Mouse (Mus musculus) kidney, postnatal 0 days (tissue): ENCODE results near the gene Kif3a. TPM values are rescaled to one million over a fixed set of nuclear protein-coding genes. Genes with fewer than 3 reads are reported as not detected.

Experiments
- ATAC-seq: fragments of 200-750 bp; cut with Nextera tagmentation; replicated peaks from 2 replicates; pipeline ENCODE4 v1.8.0; 2017; ENCODE audit warnings: low read depth, moderate number of reproducible peaks, moderate TSS enrichment, moderate library complexity; ENCODE audit not compliant: low FRiP score
- DNase-seq: peaks from one replicate; pipeline ENCODE4 v3.0.0-alpha.2; 2016; ENCODE audit warnings: low spot score
- H3K27ac ChIP-seq: fragments of 300-500 bp; sonication (generic); 2 replicates; pipeline ENCODE4 v1.5.1; 2014; ENCODE audit warnings: mild to moderate bottlenecking
- H3K27me3 ChIP-seq: fragments of 300-500 bp; sonication (generic); 2 replicates; pipeline ENCODE4 v1.6.1; 2014; ENCODE audit warnings: low read length, mixed read lengths; ENCODE audit not compliant: insufficient read depth
- H3K36me3 ChIP-seq: fragments of 300-500 bp; sonication (generic); 2 replicates; pipeline ENCODE4 v1.6.1; 2014; ENCODE audit warnings: low read length, mixed read lengths; ENCODE audit not compliant: insufficient read depth
- H3K4me1 ChIP-seq: fragments of 300-500 bp; sonication (generic); replicated peaks from 2 replicates; pipeline ENCODE4 v1.6.1; 2014; ENCODE audit warnings: antibody characterized with exemption, low read length, mixed read lengths; ENCODE audit not compliant: insufficient read depth
- H3K4me2 ChIP-seq: fragments of 300-500 bp; sonication (generic); 2 replicates; pipeline ENCODE4 v1.6.1; 2014; ENCODE audit warnings: mild to moderate bottlenecking, low read length, moderate library complexity, mixed read lengths
- H3K4me3 ChIP-seq: fragments of 300-500 bp; sonication (generic); replicated peaks from 2 replicates; pipeline ENCODE4 v1.5.1; 2014; ENCODE audit warnings: low read depth, low read length
- H3K9ac ChIP-seq: fragments of 300-500 bp; sonication (generic); 2 replicates; pipeline ENCODE4 v1.6.1; 2014; ENCODE audit warnings: low read depth, low read length
- H3K9me3 ChIP-seq: fragments of 300-500 bp; sonication (generic); replicated peaks from 2 replicates; pipeline ENCODE4 v1.6.1; 2016; ENCODE audit warnings: low read length, inconsistent platforms, mixed read lengths
- CTCF ChIP-seq: IDR thresholded peaks from 2 replicates; pipeline ENCODE4 v1.5.1; 2016; ENCODE audit warnings: antibody characterized with exemption, low read depth, mild to moderate bottlenecking, moderate library complexity
- WGBS: fragments of 180-500 bp; shearing (Covaris S2); extraction: QIAGEN DNeasy Blood & Tissue Kit; methylation state at CpG from one replicate; pipeline ENCODE4 v1.1.7; 2014; 5-methylcytosine and 5-hydroxymethylcytosine counted together
- polyA plus RNA-seq: library from polyadenylated mRNA; unstranded; fragments of >200 nt; fragmentation: Nextera tagmentation; extraction: Ambion mirVana; gene quantifications from 2 replicates; pipeline ENCODE4 v1.2.1, GENCODE M21; 2015

Gene Kif3a
- polyA plus RNA-seq, 1 experiment from 2014 or later, result 50.6 TPM

DNA sequence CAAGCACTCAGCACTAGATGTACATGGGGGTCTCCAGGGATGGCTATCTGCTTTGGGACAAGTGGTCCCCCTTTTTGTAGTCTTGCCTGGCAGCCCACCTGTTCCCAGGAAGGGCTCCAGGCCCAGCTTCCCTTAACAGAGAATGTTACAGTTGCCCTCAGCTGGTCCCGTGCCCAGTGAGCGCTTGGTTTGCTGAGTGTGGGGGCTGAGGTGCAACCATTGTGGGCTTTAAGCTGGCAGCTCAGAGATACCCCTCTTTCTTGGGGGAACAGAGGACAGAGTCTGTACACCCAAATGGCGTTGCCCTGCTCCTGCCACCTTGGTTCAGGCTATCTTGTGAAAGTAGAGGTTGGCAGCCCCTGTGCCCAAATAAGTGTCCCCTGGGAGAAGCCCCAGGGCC lies 26.8 kb upstream of the Kif3a start:
- Histone ChIP-seq H3K4me1 (no peaks in the 10 kb centered on the region), H3K4me3 (no peak overlapping the region), H3K27me3 (no peaks in the 10 kb centered on the region), H3K9ac (no peak overlapping the region), H3K9me3 (no peaks in the 10 kb centered on the region), H3K27ac (no peak overlapping the region), H3K36me3 (peaks cover 22% of the 10 kb centered on the region), H3K4me2 (no peak overlapping the region)
- ATAC-seq (no peak), DNase-seq (no peak)
- WGBS, result 89% methylated on average over 3 of the region's 3 CpGs
- no peak for TF ChIP-seq CTCF

DNA sequence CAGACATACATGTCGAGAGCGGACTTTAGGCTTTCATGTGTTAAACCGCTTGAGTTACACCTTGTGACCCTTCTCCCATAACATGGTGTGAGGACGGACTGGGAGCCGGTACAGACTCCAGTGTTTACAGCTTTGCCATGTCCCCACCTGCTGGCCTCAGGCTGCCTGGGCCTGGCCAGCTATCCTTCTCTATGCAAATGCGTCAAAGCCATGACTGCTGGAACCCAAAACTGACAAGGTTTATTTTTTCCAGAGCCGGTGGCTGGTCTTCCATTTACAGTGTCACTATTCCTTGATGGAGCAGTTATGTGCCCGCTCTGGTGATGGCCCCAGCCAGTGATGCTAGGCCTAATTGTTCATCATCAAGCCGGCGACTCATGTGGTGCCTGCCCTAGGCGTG lies 26.0 kb upstream of the Kif3a start:
- Histone ChIP-seq H3K4me1 (no peaks in the 10 kb centered on the region), H3K36me3 (peaks cover 17% of the 10 kb centered on the region), H3K27ac (no peak overlapping the region), H3K9me3 (no peaks in the 10 kb centered on the region), H3K27me3 (no peaks in the 10 kb centered on the region), H3K4me3 (no peak overlapping the region), H3K9ac (no peak overlapping the region), H3K4me2 (no peak overlapping the region)
- DNase-seq, result no peak
- ATAC-seq, result no peak
- 80% methylated on average over 11 of the region's 11 CpGs for WGBS
- TF ChIP-seq CTCF, result peak; percentile 7; the same call in 1 of the 2 replicates

DNA sequence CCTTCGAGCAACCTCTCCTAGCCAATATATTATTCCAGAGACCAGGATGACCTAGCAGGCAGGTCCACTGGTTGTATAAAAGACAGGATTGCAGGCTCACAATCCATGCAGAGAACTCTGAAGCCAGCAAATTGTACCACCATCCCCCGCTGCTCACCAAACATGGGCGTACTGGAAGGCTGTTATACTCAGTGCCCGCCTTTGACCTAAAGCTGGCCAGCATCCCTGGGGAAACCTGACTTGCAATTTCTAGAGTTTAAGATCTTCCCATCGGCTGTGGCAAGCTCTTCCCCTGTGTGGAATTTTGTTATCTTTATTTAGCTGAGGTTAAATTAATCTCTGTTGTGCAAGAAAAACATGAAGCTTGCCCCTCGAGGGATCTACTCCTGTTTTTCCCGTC lies 24.2 kb upstream of the Kif3a start:
- Histone ChIP-seq H3K9me3 (no peaks in the 10 kb centered on the region), H3K9ac (no peak overlapping the region), H3K4me3 (no peak overlapping the region), H3K4me2 (no peak overlapping the region), H3K27me3 (no peaks in the 10 kb centered on the region), H3K4me1 (no peaks in the 10 kb centered on the region), H3K27ac (no peak overlapping the region), H3K36me3 (0 out of 2 replicates have a peak, but pooled peaks cover 11% of the 10 kb centered on the region)
- DNase-seq (no peak), ATAC-seq (no peak)
- no peak for TF ChIP-seq CTCF
- 52% methylated on average over 7 of the region's 7 CpGs for WGBS

DNA sequence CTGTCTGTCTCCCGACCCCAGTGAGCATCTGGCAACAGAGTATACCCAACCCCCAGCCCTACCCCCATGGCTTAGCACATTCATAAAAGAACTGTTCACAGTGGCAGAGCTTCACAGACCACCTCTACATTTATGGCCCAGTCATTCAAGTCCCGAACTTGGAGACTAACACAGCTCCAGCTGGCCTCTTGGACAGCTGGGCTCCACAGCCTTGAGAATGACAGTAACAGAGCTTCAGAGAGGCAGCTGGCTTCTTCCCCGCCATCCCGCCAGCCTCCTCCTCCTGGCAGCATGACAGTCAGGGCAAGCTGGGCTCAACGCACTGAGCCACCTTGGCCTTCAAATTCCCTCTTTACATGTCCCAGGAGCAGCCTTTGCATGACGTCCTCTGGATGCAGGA lies 20.9 kb upstream of the Kif3a start:
- 0 out of 2 replicates have a peak, but pooled peaks cover 2% of the 10 kb centered on the region for H3K36me3 ChIP-seq
- DNase-seq, result no peak
- H3K27me3 ChIP-seq, result no peaks in the 10 kb centered on the region
- no peak for TF ChIP-seq CTCF
- no peaks in the 10 kb centered on the region for H3K4me1 ChIP-seq
- H3K9me3 ChIP-seq, result no peaks in the 10 kb centered on the region
- H3K4me2 ChIP-seq, result no peak overlapping the region
- WGBS, result 52% methylated on average over 6 of the region's 6 CpGs
- ATAC-seq, result no peak
- H3K9ac ChIP-seq, result no peak overlapping the region
- H3K27ac ChIP-seq, result no peak overlapping the region
- H3K4me3 ChIP-seq, result no peak overlapping the region

DNA sequence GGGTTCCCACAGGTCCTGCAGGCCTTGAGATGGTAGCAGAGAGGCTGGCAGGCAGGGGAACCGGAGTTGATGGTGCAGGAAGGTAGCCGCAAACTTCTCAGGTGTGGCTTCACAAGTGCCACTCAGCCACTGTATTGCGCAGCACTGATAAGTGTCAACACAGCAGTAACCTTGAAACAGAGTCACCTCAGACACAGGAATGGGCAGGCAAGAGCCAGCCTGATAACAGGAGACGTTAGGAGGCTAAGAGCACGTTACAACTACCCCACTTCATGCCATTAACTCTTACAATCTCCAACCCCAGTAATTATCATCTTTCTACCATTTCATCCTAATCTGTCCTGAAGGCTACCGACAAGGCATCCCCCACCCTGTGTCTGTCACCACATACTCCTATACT lies 19.6 kb upstream of the Kif3a start:
- no peaks in the 10 kb centered on the region for H3K4me1 ChIP-seq
- no peak overlapping the region for H3K4me3 ChIP-seq
- H3K9me3 ChIP-seq, result no peaks in the 10 kb centered on the region
- no peak for ATAC-seq
- TF ChIP-seq CTCF, result no peak
- H3K4me2 ChIP-seq, result no peak overlapping the region
- no peak overlapping the region for H3K27ac ChIP-seq
- H3K36me3 ChIP-seq, result no peaks in the 10 kb centered on the region
- WGBS, result 87% methylated on average over 6 of the region's 6 CpGs
- no peak overlapping the region for H3K9ac ChIP-seq
- DNase-seq, result no peak
- H3K27me3 ChIP-seq, result no peaks in the 10 kb centered on the region

DNA sequence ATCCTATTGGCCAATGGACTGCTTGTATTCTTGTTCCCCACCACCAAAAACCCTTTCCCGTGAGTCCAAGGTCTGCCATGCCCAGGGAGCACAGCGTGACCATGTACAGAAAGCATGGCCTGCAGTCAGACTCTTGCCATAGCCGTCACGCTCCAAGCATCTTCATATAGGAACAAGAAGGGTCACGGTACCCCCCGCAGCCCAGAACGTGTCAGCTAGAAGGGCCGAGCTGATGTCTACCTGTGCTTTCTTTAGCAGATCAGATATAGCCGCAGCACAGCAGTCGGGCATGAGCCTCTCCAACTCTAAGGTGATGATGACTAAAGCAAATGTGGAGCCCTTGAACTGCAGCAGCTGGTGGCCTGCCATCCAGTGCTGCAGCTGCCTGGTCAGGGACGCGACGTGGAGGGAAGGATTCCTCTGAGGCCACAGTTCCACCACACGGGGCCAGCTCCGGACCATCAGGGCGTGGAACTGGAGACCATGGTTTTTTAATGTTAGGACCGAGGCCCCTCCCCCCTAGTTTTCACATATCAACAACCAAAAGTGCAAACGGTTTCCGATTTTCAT lies 19.1 kb upstream of the Kif3a start:
- Histone ChIP-seq H3K4me1 (no peaks in the 10 kb centered on the region), H3K4me2 (no peak overlapping the region), H3K27me3 (no peaks in the 10 kb centered on the region), H3K27ac (no peak overlapping the region), H3K9me3 (no peaks in the 10 kb centered on the region), H3K4me3 (no peak overlapping the region), H3K9ac (no peak overlapping the region), H3K36me3 (no peaks in the 10 kb centered on the region)
- no peak for TF ChIP-seq CTCF
- no peak for DNase-seq
- ATAC-seq, result no peak
- 75% methylated on average over 19 of the region's 19 CpGs for WGBS

DNA sequence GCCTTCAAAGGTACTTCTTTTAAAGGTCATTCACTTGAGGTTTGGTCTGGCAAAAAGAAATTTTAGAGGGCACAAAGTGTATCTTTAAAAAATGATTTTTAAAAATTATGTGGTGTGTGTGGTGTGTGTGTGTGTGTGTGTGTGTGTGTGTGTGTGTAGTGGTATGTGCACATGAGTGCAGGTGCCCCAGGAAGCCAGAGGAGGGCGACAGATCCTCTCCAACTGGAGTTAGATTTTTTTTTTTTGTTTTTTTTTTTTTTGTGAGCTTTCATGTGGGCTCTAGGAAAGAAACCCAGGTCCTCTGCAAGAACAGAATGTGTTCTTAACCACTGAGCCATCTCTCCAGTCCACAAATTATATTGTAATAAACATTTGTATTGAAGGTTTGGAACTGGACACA lies 16.5 kb upstream of the Kif3a start:
- 92% methylated on average over 1 of the region's 1 CpGs for WGBS
- no peaks in the 10 kb centered on the region for H3K36me3 ChIP-seq
- H3K4me3 ChIP-seq, result no peak overlapping the region
- ATAC-seq, result no peak
- no peak overlapping the region for H3K9ac ChIP-seq
- no peaks in the 10 kb centered on the region for H3K4me1 ChIP-seq
- H3K27me3 ChIP-seq, result no peaks in the 10 kb centered on the region
- no peak for TF ChIP-seq CTCF
- no peak overlapping the region for H3K27ac ChIP-seq
- no peak overlapping the region for H3K4me2 ChIP-seq
- DNase-seq, result no peak
- no peaks in the 10 kb centered on the region for H3K9me3 ChIP-seq
